Mouse (Mus musculus) heart, adult 9 months (tissue): ENCODE results near the gene Tcap.

Source experiments
- DNase-seq, 2 experiments: peaks; one replicate each; pipeline ENCODE4 v3.0.0; 2022; ENCODE audit warnings: low spot score in 2 of 2

Gene Tcap

GRCm38 (mm10) chr11:98355732-98356299 is 27.8 kb upstream of the Tcap start:
- peak; percentile 47 to 58 for DNase-seq

- DNase-seq, result no peak
Observed at GRCm38 (mm10) chr11:98356625-98357394, 26.8 kb upstream of the Tcap start.

- peak; percentile 42 for DNase-seq
Observed at GRCm38 (mm10) chr11:98357396-98358160, 26.0 kb upstream of the Tcap start.

- peak; percentile 82 to 89 for DNase-seq
Observed at GRCm38 (mm10) chr11:98358161-98359083, 25.2 kb upstream of the Tcap start, which contains the start of gene Stard3. Gene Stard3 (plus strand): TSS chr11:98358368.

- no peak for DNase-seq
Observed at GRCm38 (mm10) chr11:98360866-98361521, 22.6 kb upstream of the Tcap start.

- DNase-seq, result no peak
Observed at GRCm38 (mm10) chr11:98363817-98364216, 19.8 kb upstream of the Tcap start.

- no peak for DNase-seq
Observed at GRCm38 (mm10) chr11:98364410-98364809, 19.2 kb upstream of the Tcap start.

GRCm38 (mm10) chr11:98366290-98366689 is 17.3 kb upstream of the Tcap start:
- DNase-seq, result no peak

- DNase-seq, result no peak
Observed at GRCm38 (mm10) chr11:98367171-98367862, 16.3 kb upstream of the Tcap start.

GRCm38 (mm10) chr11:98367863-98368186 is 15.8 kb upstream of the Tcap start:
- no peak for DNase-seq

- no peak for DNase-seq
Observed at GRCm38 (mm10) chr11:98369337-98369736, 14.3 kb upstream of the Tcap start.

GRCm38 (mm10) chr11:98370588-98370987 is 13.0 kb upstream of the Tcap start:
- no peak for DNase-seq

GRCm38 (mm10) chr11:98371556-98372240 is 11.9 kb upstream of the Tcap start:
- DNase-seq, result no peak

- DNase-seq, result peak in 1 of 2 experiments; percentile 55
Observed at GRCm38 (mm10) chr11:98372406-98372805, 11.2 kb upstream of the Tcap start.

GRCm38 (mm10) chr11:98373244-98373643 is 10.4 kb upstream of the Tcap start:
- no peak for DNase-seq

- peak; percentile 62 to 71 for DNase-seq
Observed at GRCm38 (mm10) chr11:98374266-98374665, 9.3 kb upstream of the Tcap start.

- no peak for DNase-seq
Observed at GRCm38 (mm10) chr11:98376756-98377155, 6.9 kb upstream of the Tcap start.

GRCm38 (mm10) chr11:98377787-98378186 is 5.8 kb upstream of the Tcap start:
- peak; percentile 82 to 84 for DNase-seq

- DNase-seq, result peak; percentile 66 to 71
Observed at GRCm38 (mm10) chr11:98379379-98379778, 4.2 kb upstream of the Tcap start.

- DNase-seq, result peak; percentile 51 to 55
Observed at GRCm38 (mm10) chr11:98380106-98380505, 3.5 kb upstream of the Tcap start.
